Mouse (Mus musculus): Measurements from ENCODE around the gene Ubash3b.

DNA sequence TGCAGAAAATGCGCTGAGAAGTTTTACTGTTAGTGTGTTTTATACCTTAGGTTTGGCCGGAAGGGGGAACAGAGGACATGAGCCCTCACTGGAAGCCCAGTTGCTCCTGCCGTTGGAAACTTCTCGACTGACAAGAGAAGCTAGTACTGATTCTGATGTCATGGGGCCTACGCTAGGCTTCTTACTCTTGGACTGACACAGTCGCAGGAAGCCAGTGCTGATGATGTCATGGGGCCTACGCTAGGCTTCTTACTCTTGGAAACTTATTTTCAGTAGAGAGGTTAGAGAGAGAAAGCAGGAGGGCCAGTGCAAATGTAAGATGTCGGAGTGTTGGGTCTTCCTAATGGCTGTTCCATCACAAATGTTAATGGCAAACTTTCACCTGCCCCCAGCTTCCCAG is 57.8 kb downstream of the Ubash3b start:
- TF ChIP-seq CTCF (IDR thresholded peaks at IDR 0.05; ENCODE audit: low read depth, low read length), result no peak
- no peak for TF ChIP-seq EP300 (IDR thresholded peaks at IDR 0.05; ENCODE audit: insufficient read depth, low read depth, low read length)
